Mouse (Mus musculus): Measurements from ENCODE around the gene Adamts18. TPM values are rescaled to one million over a fixed set of nuclear protein-coding genes. Genes with fewer than 3 reads are reported as not detected.
"Not testable (repeated sequence)": the region's sequence is repeated elsewhere in the genome, so short reads cannot be mapped to it uniquely, and the experiment has no call there.

The Adamts18 gene
- polyA plus RNA-seq, 1 experiment from 2014 or later, result 1.5 TPM

DNA sequence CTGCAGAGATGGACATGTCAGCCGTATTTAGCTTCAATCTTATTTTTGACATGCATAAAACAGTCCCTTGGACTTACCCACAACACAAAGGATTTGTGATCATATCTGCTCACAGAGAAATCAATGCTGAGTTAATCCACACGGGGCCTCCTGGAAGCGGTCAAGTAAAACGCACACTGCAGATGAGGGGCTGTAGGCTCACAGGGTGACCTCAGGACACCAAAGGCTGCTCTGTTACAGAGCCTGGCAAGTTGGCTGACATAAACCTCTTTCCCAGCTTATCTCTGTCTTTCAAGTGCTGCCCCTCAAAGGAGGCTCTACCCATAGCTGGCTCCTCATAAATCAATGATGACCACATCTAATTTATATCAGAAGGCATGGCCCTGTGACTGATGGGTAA lies 14.9 kb downstream of the Adamts18 start:
- ATAC-seq (ENCODE audit: low FRiP score, low read depth), result no peak
- Histone ChIP-seq H3K9me3 (no peaks in the 10 kb centered on the region), H3K27me3 (replicated peaks) (no peaks in the 10 kb centered on the region)

DNA sequence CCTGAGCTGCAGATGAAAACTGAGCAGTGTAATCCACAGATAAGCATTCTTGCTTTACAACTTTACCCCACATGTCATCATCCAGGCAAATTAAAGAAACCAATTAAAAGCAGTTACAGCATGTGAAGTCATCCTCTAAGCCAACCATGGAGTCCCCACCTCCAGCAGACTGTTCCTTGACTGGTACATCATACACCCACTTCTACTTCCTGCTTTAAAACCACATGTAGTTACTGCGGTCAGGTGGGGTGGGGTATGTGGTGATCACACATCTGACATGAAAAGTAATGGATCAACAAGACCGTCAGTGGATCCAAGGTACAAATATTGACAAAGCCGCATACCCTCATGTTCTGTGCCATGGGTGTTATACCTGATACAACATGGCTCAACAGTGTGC lies 21.3 kb downstream of the Adamts18 start:
- no peaks in the 10 kb centered on the region for H3K4me1 ChIP-seq
- ATAC-seq (ENCODE audit: low FRiP score, low read depth), result no peak
- WGBS, result 95% methylated on average over 3 of the region's 3 CpGs
- H3K36me3 ChIP-seq, result no peaks in the 10 kb centered on the region
- no peaks in the 10 kb centered on the region for H3K9me3 ChIP-seq
- H3K4me2 ChIP-seq (replicated peaks), result no peak overlapping the region
- H3K4me3 ChIP-seq, result no peak overlapping the region
- no peak overlapping the region for H3K27ac ChIP-seq
- H3K9ac ChIP-seq, result no peak overlapping the region
- H3K27me3 ChIP-seq (replicated peaks), result no peaks in the 10 kb centered on the region

More for the DNA sequence above, 14.9 kb downstream of the Adamts18 start:
- no peaks in the 10 kb centered on the region for H3K36me3 ChIP-seq
- H3K27ac ChIP-seq, result no peak overlapping the region
- 76% methylated on average over 4 of the region's 4 CpGs for WGBS
- no peak overlapping the region for H3K4me2 ChIP-seq (replicated peaks)
- no peak overlapping the region for H3K9ac ChIP-seq
- H3K4me1 ChIP-seq, result no peaks in the 10 kb centered on the region
- no peak overlapping the region for H3K4me3 ChIP-seq

DNA sequence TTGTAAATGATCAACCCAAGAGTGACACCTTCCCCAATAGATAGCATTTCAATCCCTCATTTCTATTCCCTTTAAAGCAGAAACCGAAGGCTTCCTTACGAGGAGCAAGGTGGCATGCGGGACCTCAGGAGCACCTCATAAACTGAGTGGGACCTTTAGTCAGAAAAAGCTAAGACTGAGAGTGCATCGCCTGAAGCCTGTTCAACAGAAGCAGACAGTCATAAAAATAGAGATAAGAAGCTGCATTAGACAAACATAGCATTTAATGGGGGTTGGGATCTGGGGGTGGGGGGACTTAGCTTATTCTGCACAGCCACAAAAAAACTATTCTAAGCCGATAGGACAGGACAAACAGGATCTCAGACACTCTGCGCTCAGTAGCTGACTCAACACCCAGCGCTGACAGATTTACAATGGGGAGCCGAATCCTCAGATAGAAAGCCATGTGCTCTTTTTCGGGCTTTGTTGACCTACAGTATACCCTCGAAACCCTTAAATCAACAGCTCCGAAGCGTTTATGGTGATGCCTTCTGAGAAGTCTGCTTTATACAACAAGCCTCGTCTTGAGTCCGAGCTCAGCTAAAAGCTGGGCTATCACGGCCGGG lies 27.5 kb downstream of the Adamts18 start:
- Histone ChIP-seq H3K9ac (no peak overlapping the region), H3K36me3 (no peaks in the 10 kb centered on the region), H3K27me3 (replicated peaks) (no peaks in the 10 kb centered on the region), H3K4me1 (no peaks in the 10 kb centered on the region), H3K27ac (no peak overlapping the region), H3K4me3 (no peak overlapping the region), H3K4me2 (replicated peaks) (no peak overlapping the region), H3K9me3 (no peaks in the 10 kb centered on the region)
- no peak for ATAC-seq (ENCODE audit: low FRiP score, low read depth)
- 59% methylated on average over 16 of the region's 16 CpGs for WGBS

DNA sequence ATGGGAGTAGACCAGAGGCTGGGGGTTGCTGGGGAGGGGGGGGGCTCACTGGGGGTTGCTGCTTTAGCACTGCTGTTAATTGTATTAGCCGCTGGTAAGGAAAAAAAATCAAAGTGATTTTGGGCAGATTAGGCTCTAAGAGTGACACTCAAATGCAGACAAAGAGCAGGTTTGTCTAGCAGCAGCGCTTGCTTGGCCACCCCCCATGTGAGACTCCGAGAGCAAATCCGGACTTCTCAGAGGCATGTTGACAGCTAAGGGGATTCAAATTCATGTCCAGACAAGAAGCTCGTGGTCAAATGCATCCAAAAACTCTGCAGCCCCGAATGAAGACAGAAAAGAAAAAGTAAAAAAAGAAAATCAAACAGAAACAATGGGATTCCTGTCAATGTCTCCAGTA lies 34.6 kb downstream of the Adamts18 start:
- H3K9me3 ChIP-seq, result no peaks in the 10 kb centered on the region
- no peak for ATAC-seq (ENCODE audit: low FRiP score, low read depth)
- H3K36me3 ChIP-seq, result no peaks in the 10 kb centered on the region
- H3K4me3 ChIP-seq, result no peak overlapping the region
- no peak overlapping the region for H3K9ac ChIP-seq
- H3K4me1 ChIP-seq, result no peaks in the 10 kb centered on the region
- no peak overlapping the region for H3K27ac ChIP-seq
- H3K4me2 ChIP-seq (replicated peaks), result no peak overlapping the region
- H3K27me3 ChIP-seq (replicated peaks), result no peaks in the 10 kb centered on the region
- WGBS, result 84% methylated on average over 6 of the region's 6 CpGs

DNA sequence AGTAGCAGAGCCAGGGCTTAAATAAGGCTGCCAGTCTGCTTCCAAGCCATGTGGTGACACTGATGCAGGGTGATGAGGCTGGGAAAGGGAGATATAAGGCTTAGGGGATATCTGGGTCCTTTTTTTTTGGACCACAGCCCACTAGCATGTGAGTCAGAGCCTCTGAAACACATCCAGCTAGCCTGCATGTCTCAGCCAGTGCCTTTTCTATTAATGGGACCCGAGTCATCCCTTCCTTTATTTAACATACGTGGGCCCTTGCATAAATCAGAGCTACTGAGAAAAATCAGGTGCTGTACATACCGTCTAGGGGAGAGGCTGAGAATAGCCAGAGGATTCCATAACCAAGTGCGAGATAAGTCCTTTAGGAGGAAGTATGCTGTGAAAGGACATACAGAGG lies 37.0 kb downstream of the Adamts18 start:
- H3K4me3 ChIP-seq, result no peak overlapping the region
- no peaks in the 10 kb centered on the region for H3K27me3 ChIP-seq (replicated peaks)
- no peak overlapping the region for H3K9ac ChIP-seq
- no peak for ATAC-seq (ENCODE audit: low FRiP score, low read depth)
- no peaks in the 10 kb centered on the region for H3K9me3 ChIP-seq
- WGBS, result 78% methylated on average over 4 of the region's 4 CpGs
- H3K27ac ChIP-seq, result no peak overlapping the region
- H3K4me1 ChIP-seq, result no peaks in the 10 kb centered on the region
- no peaks in the 10 kb centered on the region for H3K36me3 ChIP-seq
- no peak overlapping the region for H3K4me2 ChIP-seq (replicated peaks)

DNA sequence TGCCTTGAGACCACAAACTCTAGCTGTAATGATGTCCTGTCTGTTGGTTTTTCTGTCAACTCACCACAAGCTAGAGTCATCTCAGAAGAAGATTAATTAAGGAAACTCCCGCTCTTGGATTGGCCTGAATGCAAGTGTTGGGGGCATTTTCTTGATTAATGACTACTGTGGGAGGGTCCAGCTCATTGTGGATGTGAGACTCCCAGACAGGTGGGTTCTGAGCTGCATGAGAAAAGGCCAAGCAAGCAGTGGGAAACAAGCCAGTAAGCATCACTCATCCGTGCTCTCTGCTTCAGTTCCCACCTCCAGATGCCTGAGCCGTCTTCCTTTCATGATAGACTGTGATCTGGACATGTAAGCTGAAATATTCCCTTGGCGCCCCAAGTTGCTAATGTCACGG lies 38.6 kb downstream of the Adamts18 start:
- H3K36me3 ChIP-seq, result no peaks in the 10 kb centered on the region
- H3K27me3 ChIP-seq (replicated peaks), result no peaks in the 10 kb centered on the region
- no peaks in the 10 kb centered on the region for H3K4me1 ChIP-seq
- H3K4me2 ChIP-seq (replicated peaks), result no peak overlapping the region
- no peaks in the 10 kb centered on the region for H3K9me3 ChIP-seq
- WGBS, result 74% methylated on average over 5 of the region's 5 CpGs
- no peak overlapping the region for H3K4me3 ChIP-seq
- no peak overlapping the region for H3K27ac ChIP-seq
- ATAC-seq (ENCODE audit: low FRiP score, low read depth), result no peak
- no peak overlapping the region for H3K9ac ChIP-seq

DNA sequence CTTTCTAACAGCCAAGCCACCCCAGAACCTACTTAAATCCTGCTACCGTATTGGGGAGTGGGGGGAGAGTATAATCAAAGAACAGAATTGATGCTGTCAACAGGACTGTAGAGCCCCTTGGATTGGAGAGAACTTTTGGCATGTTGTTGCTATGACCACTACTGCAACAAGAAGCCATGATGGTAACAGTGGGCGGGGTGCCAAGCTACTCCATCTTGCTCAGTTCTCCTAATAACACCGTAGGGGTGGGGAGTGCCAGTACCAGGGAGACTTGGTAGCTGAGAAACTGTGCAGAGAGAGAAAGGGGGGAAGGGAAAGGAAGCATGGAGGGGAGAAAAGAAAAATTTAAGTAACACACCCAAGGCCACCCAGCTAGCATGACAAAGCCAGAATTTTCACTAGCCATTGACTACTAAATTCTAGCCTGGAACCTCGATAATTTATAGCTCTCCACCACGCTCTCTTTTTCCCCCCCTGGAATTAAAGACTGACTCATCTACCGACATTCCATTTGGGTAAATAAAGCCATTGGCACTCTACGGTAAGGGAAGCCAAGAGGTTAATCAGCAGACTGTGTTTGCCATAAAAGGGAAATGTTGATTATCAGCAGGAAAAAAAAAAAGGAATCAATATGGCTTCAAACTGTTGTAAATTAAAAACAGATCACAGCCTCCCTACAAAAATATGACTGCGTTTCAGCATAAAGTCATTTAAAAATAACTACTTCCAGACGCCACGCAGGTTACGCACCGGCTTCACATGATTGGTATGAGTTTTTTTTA lies 44.5 kb downstream of the Adamts18 start:
- Histone ChIP-seq H3K9me3 (no peaks in the 10 kb centered on the region), H3K4me1 (no peaks in the 10 kb centered on the region), H3K36me3 (no peaks in the 10 kb centered on the region), H3K27ac (no peak overlapping the region), H3K4me2 (replicated peaks) (no peak overlapping the region), H3K4me3 (no peak overlapping the region), H3K9ac (no peak overlapping the region), H3K27me3 (replicated peaks) (no peaks in the 10 kb centered on the region)
- no peak for ATAC-seq (ENCODE audit: low FRiP score, low read depth)
- whole genome bisulfite sequencing, result 75% methylated on average over 12 of the region's 12 CpGs

DNA sequence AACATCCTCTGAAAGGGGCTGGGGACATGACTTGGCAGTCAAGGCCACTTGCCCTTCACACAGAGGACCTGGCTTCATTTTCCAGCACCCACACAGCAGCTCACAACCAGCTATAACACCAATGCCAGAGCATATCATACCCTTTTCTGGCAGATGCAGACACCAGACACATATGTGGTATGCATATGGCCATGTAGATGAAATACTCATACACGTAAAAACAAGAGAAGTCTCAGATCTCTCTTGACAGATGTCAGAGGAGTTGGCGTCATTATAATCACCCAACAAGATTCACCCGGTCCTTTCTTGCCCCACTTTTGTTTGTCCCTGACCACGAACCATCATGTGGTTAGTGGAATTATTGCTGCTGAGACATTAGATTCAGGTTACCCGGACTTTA lies 47.0 kb downstream of the Adamts18 start:
- H3K36me3 ChIP-seq, result no peaks in the 10 kb centered on the region
- no peak for ATAC-seq (ENCODE audit: low FRiP score, low read depth)

DNA sequence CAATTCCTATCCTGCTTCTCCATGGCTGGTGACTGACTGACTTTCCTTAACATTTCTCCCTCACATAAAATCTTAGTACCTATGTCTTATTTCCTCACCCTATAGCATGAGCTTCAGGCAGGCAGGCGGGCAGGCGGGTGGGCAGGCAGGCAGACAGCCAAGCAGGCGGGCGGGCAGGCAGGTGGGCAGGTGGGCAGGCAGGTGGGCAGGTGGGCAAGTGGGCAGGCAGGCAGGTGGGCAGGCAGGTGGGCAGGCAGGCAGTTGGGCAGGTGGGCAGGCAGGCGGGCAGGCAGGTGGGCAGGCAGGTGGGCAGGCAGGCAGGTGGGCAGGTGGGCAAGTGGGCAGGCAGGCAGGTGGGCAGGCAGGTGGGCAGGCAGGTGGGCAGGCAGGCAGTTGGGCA lies 48.0 kb downstream of the Adamts18 start:
- not testable (repeated sequence) for H3K36me3 ChIP-seq; ATAC-seq (ENCODE audit: low FRiP score, low read depth); H3K9ac ChIP-seq; H3K9me3 ChIP-seq; H3K4me1 ChIP-seq; H3K4me3 ChIP-seq; H3K27ac ChIP-seq; H3K27me3 ChIP-seq (replicated peaks); H3K4me2 ChIP-seq (replicated peaks)
- no CpG with 5 or more reads among the region's 5 CpGs for WGBS

More for the DNA sequence above, 47.0 kb downstream of the Adamts18 start:
- no peak overlapping the region for H3K27ac ChIP-seq
- H3K4me2 ChIP-seq (replicated peaks), result no peak overlapping the region
- H3K9ac ChIP-seq, result no peak overlapping the region
- H3K4me3 ChIP-seq, result no peak overlapping the region
- H3K9me3 ChIP-seq, result no peaks in the 10 kb centered on the region
- H3K4me1 ChIP-seq, result no peaks in the 10 kb centered on the region
- WGBS, result 79% methylated on average over 5 of the region's 5 CpGs
- no peaks in the 10 kb centered on the region for H3K27me3 ChIP-seq (replicated peaks)

DNA sequence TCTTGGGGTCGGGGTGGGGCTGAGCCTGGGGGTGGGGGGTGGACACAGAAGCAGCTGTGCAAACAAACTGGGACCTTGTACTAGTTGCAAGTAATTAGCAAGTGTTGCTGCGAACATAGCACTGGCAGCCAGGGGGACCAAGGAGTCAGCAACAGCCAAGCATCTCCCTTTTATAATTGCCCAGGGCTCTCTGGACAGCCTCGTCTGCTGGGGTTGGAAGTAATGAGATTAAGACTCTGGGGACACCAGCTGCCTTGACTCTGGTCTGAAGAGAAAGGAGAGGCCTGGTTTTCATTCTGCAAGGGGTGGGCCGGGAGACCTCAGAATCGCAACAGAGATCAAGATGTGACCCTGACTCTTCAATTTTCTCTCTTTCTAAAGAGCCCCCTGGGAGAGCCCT lies 49.0 kb downstream of the Adamts18 start:
- no peak for ATAC-seq (ENCODE audit: low FRiP score, low read depth)
- Histone ChIP-seq H3K36me3 (no peaks in the 10 kb centered on the region), H3K4me3 (no peak overlapping the region), H3K27ac (no peak overlapping the region), H3K9me3 (no peaks in the 10 kb centered on the region), H3K4me1 (no peaks in the 10 kb centered on the region), H3K4me2 (replicated peaks) (no peak overlapping the region), H3K27me3 (replicated peaks) (no peaks in the 10 kb centered on the region), H3K9ac (no peak overlapping the region)
- no CpG with 5 or more reads among the region's 5 CpGs for WGBS

DNA sequence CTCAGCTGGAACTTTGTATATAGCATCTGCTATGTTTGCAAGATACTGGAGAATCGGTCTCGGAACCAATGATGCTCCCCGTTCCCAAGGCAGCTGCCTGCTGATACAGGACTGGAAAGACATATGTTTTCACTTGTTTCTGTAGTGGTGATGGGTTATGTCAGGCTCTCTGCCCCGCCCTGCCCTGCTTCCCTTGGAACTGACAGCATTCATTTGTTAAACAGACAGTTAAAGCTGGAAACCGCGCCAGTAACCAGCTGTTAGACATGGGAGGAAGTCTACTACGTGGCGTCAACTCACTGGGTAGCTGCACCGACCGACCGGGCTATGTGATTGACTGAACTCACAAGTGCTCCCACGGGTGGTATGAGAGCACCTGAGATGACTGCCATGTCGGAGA lies 56.7 kb downstream of the Adamts18 start:
- Histone ChIP-seq H3K9ac (no peak overlapping the region), H3K9me3 (no peaks in the 10 kb centered on the region), H3K27ac (no peak overlapping the region), H3K27me3 (replicated peaks) (no peaks in the 10 kb centered on the region), H3K4me3 (no peak overlapping the region), H3K4me1 (no peaks in the 10 kb centered on the region), H3K4me2 (replicated peaks) (no peak overlapping the region), H3K36me3 (no peaks in the 10 kb centered on the region)
- no peak for ATAC-seq (ENCODE audit: low FRiP score, low read depth)
- WGBS, result no CpG with 5 or more reads among the region's 13 CpGs

DNA sequence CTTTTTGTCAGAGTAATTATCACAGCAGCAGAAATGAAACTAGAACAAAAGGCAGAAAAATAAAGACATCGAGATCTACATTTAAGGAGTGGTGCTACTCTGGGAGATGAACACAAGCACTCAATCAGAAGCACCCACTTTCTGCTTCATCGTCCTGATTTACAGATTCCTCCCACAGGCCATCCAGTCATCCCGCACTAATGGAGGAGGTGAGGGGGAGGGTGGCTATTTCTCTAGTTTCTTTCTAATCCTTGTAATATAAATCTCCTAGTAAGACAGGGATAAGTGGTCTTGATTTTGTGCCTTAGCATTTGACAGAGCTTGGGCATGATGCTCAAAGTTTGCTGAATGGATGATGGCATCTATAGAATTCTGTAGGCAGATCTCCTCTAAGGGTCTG lies 57.5 kb downstream of the Adamts18 start:
- Histone ChIP-seq H3K9ac (no peak overlapping the region), H3K4me3 (no peak overlapping the region), H3K9me3 (no peaks in the 10 kb centered on the region), H3K36me3 (no peaks in the 10 kb centered on the region), H3K27me3 (replicated peaks) (no peaks in the 10 kb centered on the region), H3K27ac (no peak overlapping the region), H3K4me2 (replicated peaks) (no peak overlapping the region), H3K4me1 (no peaks in the 10 kb centered on the region)
- ATAC-seq (ENCODE audit: low FRiP score, low read depth), result no peak
- no CpG with 5 or more reads among the region's 3 CpGs for WGBS

DNA sequence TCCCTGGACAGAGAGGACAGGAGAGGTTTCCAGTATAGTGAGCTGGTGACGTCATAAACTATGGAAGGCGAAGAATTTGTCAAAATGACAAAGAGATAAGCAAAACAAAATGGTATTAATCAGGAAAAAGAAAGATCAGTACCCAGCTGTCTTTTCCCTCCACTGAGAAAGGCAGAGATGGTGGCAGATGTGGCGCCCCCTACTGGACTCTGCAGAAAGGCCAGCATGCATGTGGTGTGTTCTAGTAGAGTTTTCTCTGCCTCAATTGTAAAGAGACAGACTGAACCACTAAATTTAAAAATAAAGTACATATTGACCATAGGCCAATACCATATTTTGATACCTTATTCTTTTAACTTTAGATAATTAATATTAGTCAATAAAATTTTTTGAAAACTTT lies 64.8 kb downstream of the Adamts18 start:
- Histone ChIP-seq H3K4me3 (no peak overlapping the region), H3K36me3 (no peaks in the 10 kb centered on the region), H3K9me3 (no peaks in the 10 kb centered on the region), H3K27me3 (replicated peaks) (no peaks in the 10 kb centered on the region), H3K4me2 (replicated peaks) (no peak overlapping the region), H3K27ac (no peak overlapping the region), H3K9ac (no peak overlapping the region), H3K4me1 (no peaks in the 10 kb centered on the region)
- no peak for ATAC-seq (ENCODE audit: low FRiP score, low read depth)
- no CpG with 5 or more reads among the region's 3 CpGs for WGBS

Measured in neural tube, embryonic 12.5 days (tissue).